Mouse (Mus musculus) gastrocnemius, adult 2 months (tissue): ENCODE measurements around the gene Clec2l. TPM values are rescaled to one million over a fixed set of nuclear protein-coding genes. Genes with fewer than 3 reads are reported as not detected.

Experiments used
- DNase-seq: peaks from one replicate; pipeline ENCODE4 v3.0.0; 2022
- H3K27ac ChIP-seq: fragments of 200-600 bp; 2 replicates; pipeline ENCODE4 v1.8.1; 2022; ENCODE audit warnings: mild to moderate bottlenecking
- H3K4me3 ChIP-seq: fragments of 200-600 bp; 2 replicates; pipeline ENCODE4 v1.8.1; 2022; ENCODE audit warnings: mild to moderate bottlenecking, moderate library complexity
- CTCF ChIP-seq: fragments of 200-600 bp; IDR thresholded peaks from 2 replicates; pipeline ENCODE4 v1.8.1; 2022; ENCODE audit warnings: antibody characterized with exemption, mild to moderate bottlenecking, moderate library complexity
- intact Hi-C: fragments of 180-260 bp; cut with DNase I; formaldehyde crosslinking; loops from one replicate; pipeline ENCODE4 v1.15.1; 2025
- total RNA-seq, 2 experiments: library from RNA; stranded (reverse); gene quantifications; 2 replicates each; pipeline ENCODE4 v1.2.3; 2021

Clec2l gene
- total RNA-seq, 2 experiments from 2014 or later: 0.22 TPM; not detected in 1

DNA sequence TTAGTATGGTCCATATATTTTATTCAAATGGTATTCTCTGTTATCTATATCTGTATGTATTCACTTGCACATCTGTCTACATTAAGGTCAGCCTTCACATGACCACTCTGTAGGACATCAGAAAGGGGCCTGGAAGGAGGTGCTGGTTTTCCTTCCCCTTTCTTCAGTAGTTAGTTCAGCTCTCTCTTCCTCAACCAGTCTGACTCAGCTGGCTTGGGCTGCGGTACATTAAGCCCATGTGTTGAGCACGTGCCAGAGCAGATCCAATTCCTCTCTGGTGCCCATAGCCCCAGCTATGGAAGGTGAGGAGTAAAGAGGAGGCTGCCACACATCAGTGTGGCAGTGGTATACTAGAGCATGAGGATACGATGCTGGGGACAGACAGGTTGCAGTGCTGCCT lies 47.6 kb downstream of the Clec2l start:
- intact Hi-C loops: no loop called here
- peak; percentile 54 for DNase-seq
- H3K4me3 ChIP-seq: no peak overlapping the region
- H3K27ac ChIP-seq: peak overlapping the region; percentile 20
- no peak for TF ChIP-seq CTCF

DNA sequence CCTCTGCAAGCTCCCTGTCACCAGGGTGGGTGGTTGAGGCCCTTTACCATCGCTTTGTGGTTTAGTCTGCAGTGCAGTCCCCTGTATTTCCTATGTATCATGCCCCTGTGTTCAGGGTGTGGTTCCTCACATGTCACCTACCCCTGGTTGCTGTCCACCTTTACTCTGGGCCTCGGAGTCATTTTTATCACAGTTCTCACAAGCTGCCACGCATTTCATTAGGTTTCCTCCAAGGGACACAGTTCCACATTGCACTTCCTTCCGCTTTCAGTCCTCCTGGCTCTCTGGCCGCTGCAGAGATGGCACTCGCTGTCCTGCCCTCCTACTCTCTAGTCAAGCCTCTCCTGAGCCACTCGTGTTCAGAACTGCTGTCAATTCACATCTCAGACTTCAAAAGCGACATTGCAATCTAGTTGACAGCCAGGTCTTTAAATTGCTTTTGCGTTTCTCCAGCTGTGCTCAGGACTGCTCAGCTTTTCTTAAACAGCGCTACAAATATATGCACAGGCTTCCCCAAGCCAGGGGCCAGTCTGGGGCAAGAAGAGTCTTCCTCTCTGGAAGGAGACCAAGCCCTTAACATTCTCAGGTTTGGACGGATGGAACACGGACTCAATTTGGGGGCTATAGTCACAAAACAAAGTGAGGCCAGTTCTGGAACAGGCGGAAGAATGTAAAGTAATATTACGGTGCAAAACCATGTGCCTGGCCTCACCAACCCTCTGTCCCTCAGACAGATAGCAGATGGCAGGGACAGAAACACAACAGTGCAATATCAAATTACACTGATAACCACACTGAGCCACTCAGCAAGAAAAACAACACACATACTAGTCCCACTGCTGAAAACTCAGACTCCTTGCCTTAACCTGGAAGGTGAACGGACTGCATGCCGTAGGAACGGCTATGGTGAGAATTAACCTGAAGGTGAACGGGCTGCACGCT lies 51.4 kb downstream of the Clec2l start:
- intact Hi-C loops: no loop called here
- DNase-seq: no peak
- no peak overlapping the region for H3K4me3 ChIP-seq
- no peak overlapping the region for H3K27ac ChIP-seq
- no peak for TF ChIP-seq CTCF

- DNase-seq: no peak
- no peak for TF ChIP-seq CTCF
- intact Hi-C loops: no loop called here
- Histone ChIP-seq H3K27ac (no peak overlapping the region), H3K4me3 (no peak overlapping the region)
These were observed 53.0 kb downstream of the Clec2l start for GRCm38 (mm10) chr6:38715881-38716280.

- no peak for DNase-seq
- Histone ChIP-seq H3K4me3 (no peak overlapping the region), H3K27ac (no peak overlapping the region)
- TF ChIP-seq CTCF: no peak
- intact Hi-C loops: no loop called here
These were observed 55.8 kb downstream of the Clec2l start for GRCm38 (mm10) chr6:38718625-38719024.

GRCm38 (mm10) chr6:38719229-38719628 lies 56.4 kb downstream of the Clec2l start:
- DNase-seq: no peak
- no peak for TF ChIP-seq CTCF
- no peak overlapping the region for H3K27ac ChIP-seq
- H3K4me3 ChIP-seq: no peak overlapping the region
- intact Hi-C loops: no loop called here

- intact Hi-C loops: no loop called here
- no peak for TF ChIP-seq CTCF
- no peak overlapping the region for H3K27ac ChIP-seq
These were observed 58.5 kb downstream of the Clec2l start for GRCm38 (mm10) chr6:38721361-38721760.

GRCm38 (mm10) chr6:38725515-38725914 lies 62.6 kb downstream of the Clec2l start:
- intact Hi-C loops: no loop called here
- no peak for TF ChIP-seq CTCF
- no peak for DNase-seq
- Histone ChIP-seq H3K4me3 (no peak overlapping the region), H3K27ac (no peak overlapping the region)

More at GRCm38 (mm10) chr6:38721361-38721760, 58.5 kb downstream of the Clec2l start:
- no peak overlapping the region for H3K4me3 ChIP-seq
- DNase-seq: no peak

Other genes starting within 250 kb of the Clec2l start
- gene Ubn2, start 229.1 kb upstream of the Clec2l start, total RNA-seq: 10 to 100 TPM; 25.4 to 25.7 TPM
- gene Fmc1, start 129.6 kb upstream of the Clec2l start, total RNA-seq: 100 to 1,000 TPM; 128 to 218 TPM
- 100 to 1,000 TPM; 128 to 134 TPM for gene Luc7l2, start 111.7 kb upstream of the Clec2l start, total RNA-seq
- gene Klrg2, start 25.8 kb upstream of the Clec2l start, total RNA-seq: under 1 TPM in 1 of 2 experiments, not detected in 1; 0.17 TPM
- under 1 TPM; 0.64 to 0.79 TPM for gene Tbxas1, start 212.3 kb downstream of the Clec2l start, total RNA-seq
- gene Hipk2, start 213.1 kb downstream of the Clec2l start, total RNA-seq: 100 to 1,000 TPM in 1 of 2 experiments, 10 to 100 TPM in 1; 56.2 to 120 TPM